Mouse (Mus musculus): ENCODE measurements around the gene Nle1.

- no peak for TF ChIP-seq CTCF (IDR thresholded peaks at IDR 0.05)
- no peak for TF ChIP-seq EP300 (IDR thresholded peaks at IDR 0.05)
Observed at GRCm38 (mm10) chr11:82862638-82863037, 45.6 kb downstream of the Nle1 start.

Data from lung, postnatal 0 days (tissue).